Mouse (Mus musculus): Measurements from ENCODE around the gene Plekhg2. TPM values are rescaled to one million over a fixed set of nuclear protein-coding genes. Genes with fewer than 3 reads are reported as not detected.

The Plekhg2 gene
- polyA plus RNA-seq, 1 experiment from 2014 or later: 96.9 TPM

- Histone ChIP-seq H3K4me3 (replicated peaks) (peak within 1 kb of the TSS; percentile 88), H3K4me2 (peak within 1 kb of the TSS; percentile 89), H3K27ac (peak within 1 kb of the TSS; percentile 96), H3K9ac (replicated peaks) (peak within 1 kb of the TSS; percentile 98), H3K9me3 (no peaks in the 10 kb centered on the region), H3K4me1 (replicated peaks) (peaks cover 16% of the 10 kb centered on the region), H3K36me3 (peaks cover 39% of the 10 kb centered on the region), H3K27me3 (no peaks in the 10 kb centered on the region)
- ATAC-seq (ENCODE audit: insufficient number of reproducible peaks, insufficient read depth, low FRiP score, low TSS enrichment, low read depth): peak; percentile 90
- under 1% methylated on average over 47 of the region's 50 CpGs for WGBS
Observed at GRCm38 (mm10) chr7:28350155-28350883, 22.1 kb downstream of the Plekhg2 start, which contains the start of gene Rps16. TSS of gene Rps16 (plus strand) at chr7:28350652.

- H3K27ac ChIP-seq: no peak overlapping the region
- no peak for ATAC-seq (ENCODE audit: insufficient number of reproducible peaks, insufficient read depth, low FRiP score, low TSS enrichment, low read depth)
- H3K9me3 ChIP-seq: no peaks in the 10 kb centered on the region
- no peaks in the 10 kb centered on the region for H3K27me3 ChIP-seq
- 84% methylated on average over 7 of the region's 7 CpGs for WGBS
- H3K9ac ChIP-seq (replicated peaks): no peak overlapping the region
- H3K4me2 ChIP-seq: no peak overlapping the region
- H3K4me1 ChIP-seq (replicated peaks): peaks cover 16% of the 10 kb centered on the region
- peaks cover 22% of the 10 kb centered on the region for H3K36me3 ChIP-seq
- H3K4me3 ChIP-seq (replicated peaks): no peak overlapping the region
Observed at GRCm38 (mm10) chr7:28348601-28349000, 23.8 kb downstream of the Plekhg2 start.

GRCm38 (mm10) chr7:28347746-28348145 is 24.7 kb downstream of the Plekhg2 start:
- Histone ChIP-seq H3K4me2 (no peak overlapping the region), H3K27ac (no peak overlapping the region), H3K36me3 (peaks cover 13% of the 10 kb centered on the region), H3K4me1 (replicated peaks) (peaks cover 16% of the 10 kb centered on the region), H3K9me3 (no peaks in the 10 kb centered on the region), H3K9ac (replicated peaks) (no peak overlapping the region), H3K4me3 (replicated peaks) (no peak overlapping the region), H3K27me3 (no peaks in the 10 kb centered on the region)
- WGBS: 85% methylated on average over 3 of the region's 3 CpGs
- no peak for ATAC-seq (ENCODE audit: insufficient number of reproducible peaks, insufficient read depth, low FRiP score, low TSS enrichment, low read depth)

GRCm38 (mm10) chr7:28344637-28345036 is 27.8 kb downstream of the Plekhg2 start:
- Histone ChIP-seq H3K36me3 (no peaks in the 10 kb centered on the region), H3K4me1 (replicated peaks) (peaks cover 21% of the 10 kb centered on the region), H3K9ac (replicated peaks) (no peak overlapping the region), H3K27me3 (no peaks in the 10 kb centered on the region), H3K27ac (no peak overlapping the region), H3K9me3 (no peaks in the 10 kb centered on the region), H3K4me2 (no peak overlapping the region), H3K4me3 (replicated peaks) (no peak overlapping the region)
- ATAC-seq (ENCODE audit: insufficient number of reproducible peaks, insufficient read depth, low FRiP score, low TSS enrichment, low read depth): no peak
- 9% methylated on average over 4 of the region's 4 CpGs for WGBS

GRCm38 (mm10) chr7:28341381-28341780 is 31.0 kb downstream of the Plekhg2 start:
- Histone ChIP-seq H3K27ac (peak overlapping the region; percentile 56), H3K4me3 (replicated peaks) (no peak overlapping the region)
- 26% methylated on average over 7 of the region's 7 CpGs for WGBS

GRCm38 (mm10) chr7:28339213-28339917 is 33.0 kb downstream of the Plekhg2 start:
- H3K4me2 ChIP-seq: peak overlapping the region; percentile 78
- ATAC-seq (ENCODE audit: insufficient number of reproducible peaks, insufficient read depth, low FRiP score, low TSS enrichment, low read depth): no peak
- H3K4me3 ChIP-seq (replicated peaks): peak overlapping the region; percentile 92
- WGBS: 83% methylated on average over 19 of the region's 19 CpGs
- peaks cover 15% of the 10 kb centered on the region for H3K36me3 ChIP-seq
- no peaks in the 10 kb centered on the region for H3K27me3 ChIP-seq
- H3K9ac ChIP-seq (replicated peaks): peak overlapping the region; percentile 58
- no peaks in the 10 kb centered on the region for H3K9me3 ChIP-seq
- peak overlapping the region; percentile 91 for H3K27ac ChIP-seq
- peaks cover 29% of the 10 kb centered on the region for H3K4me1 ChIP-seq (replicated peaks)

More at GRCm38 (mm10) chr7:28341381-28341780, 31.0 kb downstream of the Plekhg2 start:
- no peak for ATAC-seq (ENCODE audit: insufficient number of reproducible peaks, insufficient read depth, low FRiP score, low TSS enrichment, low read depth)
- H3K27me3 ChIP-seq: no peaks in the 10 kb centered on the region
- H3K4me1 ChIP-seq (replicated peaks): peaks cover 29% of the 10 kb centered on the region
- H3K4me2 ChIP-seq: 0 out of 2 replicates have a peak overlapping the region, but pooled peaks have one; percentile 5
- H3K36me3 ChIP-seq: no peaks in the 10 kb centered on the region
- no peak overlapping the region for H3K9ac ChIP-seq (replicated peaks)
- no peaks in the 10 kb centered on the region for H3K9me3 ChIP-seq

- H3K4me1 ChIP-seq (replicated peaks): peaks cover 29% of the 10 kb centered on the region
- peaks cover 21% of the 10 kb centered on the region for H3K36me3 ChIP-seq
- peak within 1 kb of the TSS; percentile 92 for H3K4me3 ChIP-seq (replicated peaks)
- peak within 1 kb of the TSS; percentile 78 for H3K4me2 ChIP-seq
- peak within 1 kb of the TSS; percentile 91 for H3K27ac ChIP-seq
- peak within 1 kb of the TSS; percentile 96 for H3K9ac ChIP-seq (replicated peaks)
- ATAC-seq (ENCODE audit: insufficient number of reproducible peaks, insufficient read depth, low FRiP score, low TSS enrichment, low read depth): peak; percentile 95
- H3K9me3 ChIP-seq: no peaks in the 10 kb centered on the region
- no peaks in the 10 kb centered on the region for H3K27me3 ChIP-seq
- under 1% methylated on average over 77 of the region's 77 CpGs for WGBS
Observed at GRCm38 (mm10) chr7:28338108-28338998, 34.0 kb downstream of the Plekhg2 start, which contains the start of gene Supt5. TSS of gene Supt5 (minus strand) at chr7:28338746.

GRCm38 (mm10) chr7:28335471-28335870 is 36.9 kb downstream of the Plekhg2 start:
- Histone ChIP-seq H3K27ac (no peak overlapping the region), H3K4me1 (replicated peaks) (peaks cover 13% of the 10 kb centered on the region), H3K9ac (replicated peaks) (no peak overlapping the region), H3K27me3 (no peaks in the 10 kb centered on the region), H3K36me3 (peaks cover 47% of the 10 kb centered on the region), H3K4me3 (replicated peaks) (no peak overlapping the region), H3K4me2 (no peak overlapping the region), H3K9me3 (no peaks in the 10 kb centered on the region)
- WGBS: 90% methylated on average over 2 of the region's 2 CpGs
- ATAC-seq (ENCODE audit: insufficient number of reproducible peaks, insufficient read depth, low FRiP score, low TSS enrichment, low read depth): no peak

- Histone ChIP-seq H3K4me1 (replicated peaks) (peaks cover 11% of the 10 kb centered on the region), H3K9me3 (no peaks in the 10 kb centered on the region), H3K4me2 (no peak overlapping the region), H3K9ac (replicated peaks) (no peak overlapping the region), H3K4me3 (replicated peaks) (no peak overlapping the region), H3K27ac (no peak overlapping the region), H3K27me3 (no peaks in the 10 kb centered on the region), H3K36me3 (peaks cover 56% of the 10 kb centered on the region)
- whole genome bisulfite sequencing: 89% methylated on average over 4 of the region's 4 CpGs
- ATAC-seq (ENCODE audit: insufficient number of reproducible peaks, insufficient read depth, low FRiP score, low TSS enrichment, low read depth): no peak
Observed at GRCm38 (mm10) chr7:28334534-28334933, 37.9 kb downstream of the Plekhg2 start.

- Histone ChIP-seq H3K4me1 (replicated peaks) (no peaks in the 10 kb centered on the region), H3K27ac (no peak overlapping the region), H3K9ac (replicated peaks) (no peak overlapping the region), H3K36me3 (peaks cover 97% of the 10 kb centered on the region), H3K4me2 (no peak overlapping the region), H3K4me3 (replicated peaks) (no peak overlapping the region), H3K9me3 (no peaks in the 10 kb centered on the region), H3K27me3 (no peaks in the 10 kb centered on the region)
- no peak for ATAC-seq (ENCODE audit: insufficient number of reproducible peaks, insufficient read depth, low FRiP score, low TSS enrichment, low read depth)
- WGBS: 93% methylated on average over 2 of the region's 2 CpGs
Observed at GRCm38 (mm10) chr7:28328260-28328659, 44.1 kb downstream of the Plekhg2 start.

GRCm38 (mm10) chr7:28326457-28326856 is 45.9 kb downstream of the Plekhg2 start:
- WGBS: 82% methylated on average over 4 of the region's 4 CpGs
- Histone ChIP-seq H3K9ac (replicated peaks) (no peak overlapping the region), H3K36me3 (peaks cover 100% of the 10 kb centered on the region)

More at GRCm38 (mm10) chr7:28326457-28326856, 45.9 kb downstream of the Plekhg2 start:
- Histone ChIP-seq H3K27me3 (no peaks in the 10 kb centered on the region), H3K4me3 (replicated peaks) (no peak overlapping the region), H3K27ac (no peak overlapping the region), H3K4me2 (no peak overlapping the region), H3K9me3 (no peaks in the 10 kb centered on the region), H3K4me1 (replicated peaks) (no peaks in the 10 kb centered on the region)
- ATAC-seq (ENCODE audit: insufficient number of reproducible peaks, insufficient read depth, low FRiP score, low TSS enrichment, low read depth): no peak
